Mouse (Mus musculus): ENCODE data around the gene Vmn2r41. TPM values are rescaled to one million over a fixed set of nuclear protein-coding genes. Genes with fewer than 3 reads are reported as not detected.
"Not testable (repeated sequence)": the region's sequence is repeated elsewhere in the genome, so short reads cannot be mapped to it uniquely, and the experiment has no call there.

Gene Vmn2r41
- not detected for total RNA-seq (2021)
- long read RNA-seq, experiment 1 = 0 reads
- long read RNA-seq, experiment 2 = 0 reads

DNA sequence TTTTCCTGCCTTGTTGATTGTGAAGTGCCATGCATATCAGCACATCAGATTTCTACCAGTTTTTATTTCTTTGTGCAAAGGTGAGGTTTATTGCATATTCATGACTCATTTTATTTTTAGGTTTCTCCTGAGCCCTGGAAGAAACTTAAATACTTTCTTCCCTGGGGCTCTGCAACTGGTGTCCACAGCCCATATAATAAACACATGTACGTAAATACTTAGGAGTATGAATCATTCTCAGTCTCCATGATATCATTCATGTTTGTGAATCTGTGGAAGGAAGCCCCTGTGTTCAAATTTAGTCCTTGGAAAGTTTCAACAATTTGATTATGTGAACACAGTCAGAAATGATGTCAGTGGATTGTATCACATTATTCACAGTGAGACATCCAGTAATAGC, at the start of gene Vmn2r41:
Gene Vmn2r41 (minus strand): TSS at position 101 of the 400 bp plus-strand sequence.
- DNase-seq = not testable (repeated sequence)

DNA sequence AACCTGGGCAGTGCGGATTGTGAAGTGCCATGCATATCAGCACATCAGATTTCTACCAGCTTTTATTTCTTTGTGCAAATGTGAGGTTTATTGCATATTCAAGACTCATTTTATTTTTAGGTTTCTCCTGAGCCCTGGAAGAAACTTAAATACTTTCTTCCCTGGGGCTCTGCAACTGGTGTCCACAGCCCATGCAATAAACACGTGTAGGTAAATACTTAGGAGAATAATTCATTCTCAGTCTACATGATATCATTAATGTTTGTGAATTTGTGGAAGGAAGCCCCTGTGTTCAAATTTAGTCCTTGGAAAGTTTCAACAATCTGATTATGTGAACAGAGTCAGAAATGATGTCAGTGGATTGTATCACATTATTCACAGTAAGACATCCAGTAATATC, 38.8 kb upstream of the Vmn2r41 start, which contains the start of gene Vmn2r42:
Gene Vmn2r42 (minus strand): TSS at position 101 of the 400 bp plus-strand sequence.
- not testable (repeated sequence) for DNase-seq

DNA sequence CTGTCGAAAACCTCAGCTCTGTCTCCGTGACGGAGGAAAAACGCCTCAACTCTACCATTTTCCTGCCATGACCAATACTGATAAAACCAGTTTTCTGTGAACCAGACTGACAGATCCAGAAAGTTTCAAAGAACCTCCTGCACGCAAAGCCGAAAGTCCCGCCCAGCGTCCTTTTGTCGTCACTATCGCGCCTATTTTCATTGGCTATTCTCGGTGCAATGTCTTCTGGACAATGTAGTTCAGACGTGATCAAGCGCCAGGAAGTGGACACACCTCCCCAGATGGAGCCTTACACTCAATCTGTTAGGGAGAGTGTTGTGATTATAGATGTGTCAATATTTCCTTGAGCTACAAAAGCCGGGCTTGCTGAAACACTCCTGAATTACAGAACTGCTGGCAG, 68.6 kb downstream of the Vmn2r41 start:
- peak; percentile 2 for DNase-seq

Other genes with a start within 250 kb of the Vmn2r41 start
- not detected for gene Vmn2r42, start 38.7 kb upstream of the Vmn2r41 start, total RNA-seq (2021)
- not detected for gene Vmn2r43, start 98.9 kb upstream of the Vmn2r41 start, total RNA-seq (2021)
- not detected for gene Vmn2r44, start 221.7 kb upstream of the Vmn2r41 start, total RNA-seq (2021)

All from gastrocnemius, postnatal 10 days (tissue).